Mouse (Mus musculus): ENCODE data around the gene Hist1h3g. TPM values are rescaled to one million over a fixed set of nuclear protein-coding genes. Genes with fewer than 3 reads are reported as not detected.
"Not testable (repeated sequence)": the region's sequence is repeated elsewhere in the genome, so short reads cannot be mapped to it uniquely, and the experiment has no call there.

The Hist1h3g gene
- polyA plus RNA-seq, 1 experiment from 2014 or later = 5.7 TPM

- peak overlapping the region; percentile 99 for H3K27ac ChIP-seq (ENCODE audit: low read depth, low read length)
- peak overlapping the region; percentile 96 for H3K9ac ChIP-seq (ENCODE audit: low read length)
- ATAC-seq (replicated peaks; ENCODE audit: low FRiP score) (no peak), DNase-seq (ENCODE audit: low spot score) (no peak)
- H3K36me3 ChIP-seq (ENCODE audit: control insufficient read depth, insufficient read depth, low read length) = no peaks in the 10 kb centered on the region
- H3K4me2 ChIP-seq (ENCODE audit: low read depth, low read length, severe bottlenecking) = peak overlapping the region; percentile 52
- peaks cover 5% of the 10 kb centered on the region; the same call in 1 of the 2 replicates for H3K4me1 ChIP-seq (replicated peaks; ENCODE audit: control insufficient read depth, insufficient read depth, low read length)
- 36% methylated on average over 2 of the region's 2 CpGs for WGBS
- H3K9me3 ChIP-seq (ENCODE audit: control insufficient read depth, low read length) = no peaks in the 10 kb centered on the region
- peak overlapping the region; percentile 57 for H3K4me3 ChIP-seq (ENCODE audit: low read depth, low read length)
- no peaks in the 10 kb centered on the region for H3K27me3 ChIP-seq (ENCODE audit: control insufficient read depth, insufficient read depth, low read length)
Measured at GRCm38 (mm10) chr13:23529480-23530165, 5.6 kb upstream of the Hist1h3g start.

- H3K27ac ChIP-seq (ENCODE audit: low read depth, low read length) = peak overlapping the region; percentile 99
- H3K4me3 ChIP-seq (ENCODE audit: low read depth, low read length) = peak overlapping the region; percentile 57
- peak overlapping the region; percentile 52 for H3K4me2 ChIP-seq (ENCODE audit: low read depth, low read length, severe bottlenecking)
- H3K27me3 ChIP-seq (ENCODE audit: control insufficient read depth, insufficient read depth, low read length) = no peaks in the 10 kb centered on the region
- WGBS = under 1% methylated on average over 20 of the region's 20 CpGs
- no peaks in the 10 kb centered on the region for H3K9me3 ChIP-seq (ENCODE audit: control insufficient read depth, low read length)
- ATAC-seq (replicated peaks; ENCODE audit: low FRiP score) (no peak), DNase-seq (ENCODE audit: low spot score) (peak; percentile 74)
- H3K9ac ChIP-seq (ENCODE audit: low read length) = peak overlapping the region; percentile 96
- peaks cover 3% of the 10 kb centered on the region; the same call in 1 of the 2 replicates for H3K4me1 ChIP-seq (replicated peaks; ENCODE audit: control insufficient read depth, insufficient read depth, low read length)
- no peaks in the 10 kb centered on the region for H3K36me3 ChIP-seq (ENCODE audit: control insufficient read depth, insufficient read depth, low read length)
Measured at GRCm38 (mm10) chr13:23530181-23530900, 4.9 kb upstream of the Hist1h3g start.

- H3K9ac ChIP-seq (ENCODE audit: low read length) = peak within 1 kb of the TSS; percentile 96
- H3K4me2 ChIP-seq (ENCODE audit: low read depth, low read length, severe bottlenecking) = peak within 1 kb of the TSS; percentile 52
- no peaks in the 10 kb centered on the region for H3K36me3 ChIP-seq (ENCODE audit: control insufficient read depth, insufficient read depth, low read length)
- H3K27me3 ChIP-seq (ENCODE audit: control insufficient read depth, insufficient read depth, low read length) = no peaks in the 10 kb centered on the region
- WGBS = under 1% methylated on average over 56 of the region's 70 CpGs
- no peaks in the 10 kb centered on the region for H3K9me3 ChIP-seq (ENCODE audit: control insufficient read depth, low read length)
- H3K4me1 ChIP-seq (replicated peaks; ENCODE audit: control insufficient read depth, insufficient read depth, low read length) = peaks cover 3% of the 10 kb centered on the region; the same call in 1 of the 2 replicates
- peak; percentile 98 for DNase-seq (ENCODE audit: low spot score)
- ATAC-seq (replicated peaks; ENCODE audit: low FRiP score) = peak; percentile 79
- H3K4me3 ChIP-seq (ENCODE audit: low read depth, low read length) = peak within 1 kb of the TSS; percentile 57
- peak within 1 kb of the TSS; percentile 99 for H3K27ac ChIP-seq (ENCODE audit: low read depth, low read length)
Measured at GRCm38 (mm10) chr13:23530901-23531875, 4.0 kb upstream of the Hist1h3g start, which contains the start of gene Hist1h4h. Hist1h4h (plus strand) TSS chr13:23531050.

GRCm38 (mm10) chr13:23532262-23533075 is 2.8 kb upstream of the Hist1h3g start:
- Histone ChIP-seq H3K9ac (ENCODE audit: low read length) (peak overlapping the region; percentile 96), H3K27ac (ENCODE audit: low read depth, low read length) (peak overlapping the region; percentile 99), H3K4me2 (ENCODE audit: low read depth, low read length, severe bottlenecking) (peak overlapping the region; percentile 52), H3K4me1 (replicated peaks; ENCODE audit: control insufficient read depth, insufficient read depth, low read length) (peaks cover 3% of the 10 kb centered on the region), H3K27me3 (ENCODE audit: control insufficient read depth, insufficient read depth, low read length) (no peaks in the 10 kb centered on the region), H3K9me3 (ENCODE audit: control insufficient read depth, low read length) (no peaks in the 10 kb centered on the region), H3K36me3 (ENCODE audit: control insufficient read depth, insufficient read depth, low read length) (no peaks in the 10 kb centered on the region), H3K4me3 (ENCODE audit: low read depth, low read length) (peak overlapping the region; percentile 57)
- DNase-seq (ENCODE audit: low spot score) (no peak), ATAC-seq (replicated peaks; ENCODE audit: low FRiP score) (no peak)
- WGBS = 19% methylated on average over 9 of the region's 9 CpGs

- Histone ChIP-seq H3K9ac (ENCODE audit: low read length) (peak within 1 kb of the TSS; percentile 96), H3K4me3 (ENCODE audit: low read depth, low read length) (peak within 1 kb of the TSS; percentile 57), H3K27ac (ENCODE audit: low read depth, low read length) (peak within 1 kb of the TSS; percentile 99), H3K4me2 (ENCODE audit: low read depth, low read length, severe bottlenecking) (peak within 1 kb of the TSS; percentile 76)
- under 1% methylated on average over 22 of the region's 53 CpGs for WGBS
- not testable (repeated sequence) for H3K9me3 ChIP-seq (ENCODE audit: control insufficient read depth, low read length); H3K4me1 ChIP-seq (replicated peaks; ENCODE audit: control insufficient read depth, insufficient read depth, low read length); H3K27me3 ChIP-seq (ENCODE audit: control insufficient read depth, insufficient read depth, low read length); H3K36me3 ChIP-seq (ENCODE audit: control insufficient read depth, insufficient read depth, low read length)
- ATAC-seq (replicated peaks; ENCODE audit: low FRiP score) (peak; percentile 62), DNase-seq (ENCODE audit: low spot score) (peak; percentile 86)
Measured at GRCm38 (mm10) chr13:23533560-23534367, 1.5 kb upstream of the Hist1h3g start, which contains the start of gene Hist1h2af. Hist1h2af (plus strand) TSS chr13:23533906.

GRCm38 (mm10) chr13:23534368-23535131 is 672 bp upstream of the Hist1h3g start:
- Histone ChIP-seq H3K4me1 (replicated peaks; ENCODE audit: control insufficient read depth, insufficient read depth, low read length) (peaks cover 3% of the 10 kb centered on the region), H3K36me3 (ENCODE audit: control insufficient read depth, insufficient read depth, low read length) (no peaks in the 10 kb centered on the region), H3K9me3 (ENCODE audit: control insufficient read depth, low read length) (no peaks in the 10 kb centered on the region), H3K4me3 (ENCODE audit: low read depth, low read length) (peak overlapping the region; percentile 57), H3K4me2 (ENCODE audit: low read depth, low read length, severe bottlenecking) (peak overlapping the region; percentile 76), H3K9ac (ENCODE audit: low read length) (peak overlapping the region; percentile 96), H3K27ac (ENCODE audit: low read depth, low read length) (peak overlapping the region; percentile 99), H3K27me3 (ENCODE audit: control insufficient read depth, insufficient read depth, low read length) (no peaks in the 10 kb centered on the region)
- no peak for DNase-seq (ENCODE audit: low spot score)
- under 1% methylated on average over 15 of the region's 15 CpGs for WGBS
- peak; percentile 6; the same call in 1 of the 2 replicates for ATAC-seq (replicated peaks; ENCODE audit: low FRiP score)

All from forebrain, embryonic 11.5 days (tissue).